Mouse (Mus musculus): ENCODE data around the gene Myg1. TPM values are rescaled to one million over a fixed set of nuclear protein-coding genes. Genes with fewer than 3 reads are reported as not detected.
A peak's percentile ranks its signal among the peaks of the same experiment; 100 is the strongest.

Gene Myg1
- total and polyA plus RNA-seq, 2 experiments from 2014 or later: 69.1 to 87.1 TPM

- no peak overlapping the region for H3K4me2 ChIP-seq (ENCODE audit: low read depth, low read length, poor library complexity, severe bottlenecking)
- peaks cover 8% of the 10 kb centered on the region; the same call in 1 of the 2 replicates for H3K4me1 ChIP-seq (ENCODE audit: insufficient read depth, low read length)
- DNase-seq (ENCODE audit: low spot score) (no peak), ATAC-seq (ENCODE audit: low FRiP score) (no peak)
- H3K9ac ChIP-seq (replicated peaks; ENCODE audit: low read length, poor library complexity, severe bottlenecking): no peak overlapping the region
- WGBS: 95% methylated on average over 4 of the region's 4 CpGs
- no peaks in the 10 kb centered on the region for H3K27me3 ChIP-seq (ENCODE audit: insufficient read depth, low read length)
- no peak overlapping the region for H3K27ac ChIP-seq (ENCODE audit: low read depth, low read length)
- no peaks in the 10 kb centered on the region for H3K9me3 ChIP-seq (ENCODE audit: low read length)
- no peak for TF ChIP-seq CTCF (IDR thresholded peaks at IDR 0.05)
- H3K4me3 ChIP-seq (ENCODE audit: low read depth, low read length): no peak overlapping the region
- peaks cover 49% of the 10 kb centered on the region for H3K36me3 ChIP-seq (ENCODE audit: insufficient read depth, low read length)
Observed at GRCm38 (mm10) chr15:102336946-102337345, 5.4 kb downstream of the Myg1 start.

GRCm38 (mm10) chr15:102339612-102340011 is 8.1 kb downstream of the Myg1 start:
- H3K9ac ChIP-seq (replicated peaks; ENCODE audit: low read length, poor library complexity, severe bottlenecking): no peak overlapping the region
- peaks cover 42% of the 10 kb centered on the region for H3K36me3 ChIP-seq (ENCODE audit: insufficient read depth, low read length)
- H3K4me3 ChIP-seq (ENCODE audit: low read depth, low read length): no peak overlapping the region
- H3K9me3 ChIP-seq (ENCODE audit: low read length): no peaks in the 10 kb centered on the region
- WGBS: 71% methylated on average over 5 of the region's 5 CpGs
- H3K27ac ChIP-seq (ENCODE audit: low read depth, low read length): no peak overlapping the region
- DNase-seq (ENCODE audit: low spot score) (no peak), ATAC-seq (ENCODE audit: low FRiP score) (no peak)
- H3K4me2 ChIP-seq (ENCODE audit: low read depth, low read length, poor library complexity, severe bottlenecking): no peak overlapping the region
- no peaks in the 10 kb centered on the region for H3K27me3 ChIP-seq (ENCODE audit: insufficient read depth, low read length)
- TF ChIP-seq CTCF (IDR thresholded peaks at IDR 0.05): no peak
- H3K4me1 ChIP-seq (ENCODE audit: insufficient read depth, low read length): no peaks in the 10 kb centered on the region

- Histone ChIP-seq H3K36me3 (ENCODE audit: insufficient read depth, low read length) (peaks cover 51% of the 10 kb centered on the region), H3K9me3 (ENCODE audit: low read length) (no peaks in the 10 kb centered on the region), H3K27me3 (ENCODE audit: insufficient read depth, low read length) (no peaks in the 10 kb centered on the region), H3K4me3 (ENCODE audit: low read depth, low read length) (no peak overlapping the region), H3K4me2 (ENCODE audit: low read depth, low read length, poor library complexity, severe bottlenecking) (no peak overlapping the region), H3K27ac (ENCODE audit: low read depth, low read length) (no peak overlapping the region), H3K9ac (replicated peaks; ENCODE audit: low read length, poor library complexity, severe bottlenecking) (no peak overlapping the region), H3K4me1 (ENCODE audit: insufficient read depth, low read length) (no peaks in the 10 kb centered on the region)
- DNase-seq (ENCODE audit: low spot score) (peak; percentile 28), ATAC-seq (ENCODE audit: low FRiP score) (no peak)
- TF ChIP-seq CTCF (IDR thresholded peaks at IDR 0.05): peak; percentile 71
- 3% methylated on average over 1 of the region's 1 CpGs for WGBS
Observed at GRCm38 (mm10) chr15:102341580-102341979, 10.1 kb downstream of the Myg1 start.

- Histone ChIP-seq H3K4me3 (ENCODE audit: low read depth, low read length) (no peak overlapping the region), H3K9me3 (ENCODE audit: low read length) (no peaks in the 10 kb centered on the region), H3K27me3 (ENCODE audit: insufficient read depth, low read length) (no peaks in the 10 kb centered on the region), H3K36me3 (ENCODE audit: insufficient read depth, low read length) (peaks cover 24% of the 10 kb centered on the region), H3K4me1 (ENCODE audit: insufficient read depth, low read length) (no peaks in the 10 kb centered on the region), H3K4me2 (ENCODE audit: low read depth, low read length, poor library complexity, severe bottlenecking) (no peak overlapping the region), H3K27ac (ENCODE audit: low read depth, low read length) (no peak overlapping the region), H3K9ac (replicated peaks; ENCODE audit: low read length, poor library complexity, severe bottlenecking) (no peak overlapping the region)
- 96% methylated on average over 3 of the region's 3 CpGs for WGBS
- ATAC-seq (ENCODE audit: low FRiP score) (no peak), DNase-seq (ENCODE audit: low spot score) (no peak)
- TF ChIP-seq CTCF (IDR thresholded peaks at IDR 0.05): no peak
Observed at GRCm38 (mm10) chr15:102344490-102344889, 13.0 kb downstream of the Myg1 start.

- H3K4me2 ChIP-seq (ENCODE audit: low read depth, low read length, poor library complexity, severe bottlenecking): no peak overlapping the region
- no peaks in the 10 kb centered on the region for H3K9me3 ChIP-seq (ENCODE audit: low read length)
- no peak for DNase-seq (ENCODE audit: low spot score)
- H3K36me3 ChIP-seq (ENCODE audit: insufficient read depth, low read length): peaks cover 15% of the 10 kb centered on the region; the same call in 1 of the 2 replicates
- no peaks in the 10 kb centered on the region for H3K27me3 ChIP-seq (ENCODE audit: insufficient read depth, low read length)
- WGBS: 92% methylated on average over 4 of the region's 4 CpGs
- TF ChIP-seq CTCF (IDR thresholded peaks at IDR 0.05): no peak
- H3K27ac ChIP-seq (ENCODE audit: low read depth, low read length): no peak overlapping the region
- H3K9ac ChIP-seq (replicated peaks; ENCODE audit: low read length, poor library complexity, severe bottlenecking): no peak overlapping the region
- no peak overlapping the region for H3K4me3 ChIP-seq (ENCODE audit: low read depth, low read length)
- no peak for ATAC-seq (ENCODE audit: low FRiP score)
- H3K4me1 ChIP-seq (ENCODE audit: insufficient read depth, low read length): 0 out of 2 replicates have a peak, but pooled peaks cover 2% of the 10 kb centered on the region
Observed at GRCm38 (mm10) chr15:102346444-102346843, 14.9 kb downstream of the Myg1 start.

GRCm38 (mm10) chr15:102350138-102350941 is 18.8 kb downstream of the Myg1 start, which contains the start of gene Aaas:
Gene Aaas, minus strand, starts transcription at chr15:102350771.
- peak within 1 kb of the TSS; percentile 74 for H3K4me3 ChIP-seq (ENCODE audit: low read depth, low read length)
- H3K9me3 ChIP-seq (ENCODE audit: low read length): no peaks in the 10 kb centered on the region
- H3K27ac ChIP-seq (ENCODE audit: low read depth, low read length): peak within 1 kb of the TSS; percentile 62
- WGBS: under 1% methylated on average over 56 of the region's 56 CpGs
- DNase-seq (ENCODE audit: low spot score) (peak; percentile 96), ATAC-seq (ENCODE audit: low FRiP score) (peak; percentile 89)
- TF ChIP-seq CTCF (IDR thresholded peaks at IDR 0.05): peak; percentile 89
- peaks cover 3% of the 10 kb centered on the region; the same call in 1 of the 2 replicates for H3K4me1 ChIP-seq (ENCODE audit: insufficient read depth, low read length)
- peak within 1 kb of the TSS; percentile 93 for H3K4me2 ChIP-seq (ENCODE audit: low read depth, low read length, poor library complexity, severe bottlenecking)
- no peaks in the 10 kb centered on the region for H3K27me3 ChIP-seq (ENCODE audit: insufficient read depth, low read length)
- peaks cover 13% of the 10 kb centered on the region; the same call in 1 of the 2 replicates for H3K36me3 ChIP-seq (ENCODE audit: insufficient read depth, low read length)
- peak within 1 kb of the TSS; percentile 74 for H3K9ac ChIP-seq (replicated peaks; ENCODE audit: low read length, poor library complexity, severe bottlenecking)

Measured in midbrain, postnatal 0 days (tissue).